Mouse (Mus musculus) embryo, embryonic 9.5 days (tissue): Measurements from ENCODE around the gene Kcna6.

ENCODE experiments used
- DNase-seq: peaks from one replicate; pipeline ENCODE4 v3.0.0-alpha.2; 2017; ENCODE audit errors: extremely low spot score

Kcna6 gene

DNA sequence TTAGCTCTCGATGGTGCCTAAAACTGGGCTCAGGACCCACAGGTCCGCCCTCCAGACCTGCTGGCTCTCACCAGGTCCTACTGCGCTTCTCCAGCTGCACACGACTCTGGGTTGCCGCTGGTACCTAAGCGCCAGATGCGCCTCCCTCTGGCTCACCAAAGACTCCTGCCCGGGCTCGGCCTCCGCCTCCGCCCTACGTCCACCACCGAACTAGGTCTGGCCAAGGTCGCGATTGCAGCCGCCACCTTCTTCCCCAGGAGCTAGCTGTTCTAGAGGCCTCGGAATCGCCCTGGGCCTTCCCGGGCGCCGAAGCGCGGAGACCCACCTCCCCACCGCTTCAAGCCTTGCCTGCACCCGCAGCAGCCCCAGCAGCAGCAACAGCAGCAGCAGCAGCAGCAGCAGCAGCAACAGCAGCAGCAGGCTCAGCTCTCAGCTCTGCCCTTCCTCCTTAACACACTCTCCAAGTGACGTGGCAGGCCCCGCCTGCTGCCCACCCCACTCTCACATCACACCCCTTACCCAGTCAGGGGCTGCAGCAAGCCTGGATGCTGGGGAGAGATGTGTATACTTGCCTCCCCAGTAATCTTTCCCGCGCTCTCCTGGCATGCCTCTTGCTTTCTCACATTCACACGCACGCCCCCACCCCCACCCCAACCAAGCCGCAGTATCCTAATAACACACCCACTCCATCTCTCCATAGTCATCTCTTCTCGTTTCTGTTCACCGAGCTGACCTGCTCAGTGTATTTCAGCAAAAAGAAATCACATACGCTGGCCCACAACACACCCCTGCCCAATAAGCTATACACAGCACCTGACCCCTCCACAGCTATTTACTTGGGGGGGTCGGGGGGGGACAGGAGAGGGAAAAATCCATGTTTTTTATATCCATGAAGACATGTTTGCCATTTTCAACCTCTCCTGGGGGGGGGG, at the start of gene Kcna6:
Kcna6 (minus strand) TSS at position 464 of the 932 bp plus-strand sequence.
- DNase-seq, result peak; percentile 76

DNA sequence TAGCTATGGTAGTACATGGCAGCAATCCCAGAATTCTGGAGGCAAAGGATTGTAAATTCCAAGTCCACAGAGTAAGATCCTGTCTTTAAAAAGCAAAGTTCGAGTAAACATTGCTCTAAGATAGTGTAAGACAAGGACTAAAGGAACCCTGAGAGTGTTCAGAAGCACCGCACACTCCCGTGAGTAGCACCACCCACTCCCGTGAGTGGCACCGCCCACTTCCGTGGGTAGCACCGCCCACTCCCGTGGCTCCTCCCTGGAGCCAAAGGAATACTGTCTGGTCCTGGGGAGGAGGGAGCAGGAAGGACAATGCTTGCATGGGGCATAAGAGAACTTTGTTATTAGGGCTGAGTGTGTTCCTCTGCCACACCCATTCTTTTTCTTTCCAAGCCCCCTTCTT, 48.4 kb upstream of the Kcna6 start:
- DNase-seq, result no peak

- no peak for DNase-seq
Measured at GRCm38 (mm10) chr6:126784206-126784605, 43.7 kb upstream of the Kcna6 start.

- DNase-seq, result no peak
Measured at GRCm38 (mm10) chr6:126783651-126784066, 43.2 kb upstream of the Kcna6 start.

GRCm38 (mm10) chr6:126783056-126783455, 42.6 kb upstream of the Kcna6 start:
- DNase-seq, result no peak

DNA sequence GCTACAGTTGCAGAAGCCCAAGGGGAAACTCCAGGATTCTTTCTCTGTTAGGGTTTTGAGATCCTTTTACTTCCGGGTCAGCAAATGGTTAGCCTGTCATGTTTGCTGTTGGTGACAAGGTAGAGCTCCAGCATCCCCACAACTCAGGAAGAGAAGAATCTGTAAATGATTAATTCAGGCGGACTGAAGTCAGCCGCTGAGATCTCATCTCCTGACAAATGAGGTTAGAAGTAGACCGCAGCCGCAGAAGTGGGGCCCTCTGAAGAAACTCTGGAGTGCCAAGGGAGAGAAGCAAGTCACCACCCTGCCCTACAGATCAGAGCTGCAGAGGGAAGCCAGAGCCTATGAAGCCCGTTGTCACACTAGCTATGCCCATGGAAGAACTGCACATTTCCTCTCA, 37.4 kb upstream of the Kcna6 start:
- DNase-seq, result no peak

GRCm38 (mm10) chr6:126773873-126774272, 33.4 kb upstream of the Kcna6 start:
- no peak for DNase-seq

- no peak for DNase-seq
Measured at GRCm38 (mm10) chr6:126772326-126772725, 31.9 kb upstream of the Kcna6 start.

DNA sequence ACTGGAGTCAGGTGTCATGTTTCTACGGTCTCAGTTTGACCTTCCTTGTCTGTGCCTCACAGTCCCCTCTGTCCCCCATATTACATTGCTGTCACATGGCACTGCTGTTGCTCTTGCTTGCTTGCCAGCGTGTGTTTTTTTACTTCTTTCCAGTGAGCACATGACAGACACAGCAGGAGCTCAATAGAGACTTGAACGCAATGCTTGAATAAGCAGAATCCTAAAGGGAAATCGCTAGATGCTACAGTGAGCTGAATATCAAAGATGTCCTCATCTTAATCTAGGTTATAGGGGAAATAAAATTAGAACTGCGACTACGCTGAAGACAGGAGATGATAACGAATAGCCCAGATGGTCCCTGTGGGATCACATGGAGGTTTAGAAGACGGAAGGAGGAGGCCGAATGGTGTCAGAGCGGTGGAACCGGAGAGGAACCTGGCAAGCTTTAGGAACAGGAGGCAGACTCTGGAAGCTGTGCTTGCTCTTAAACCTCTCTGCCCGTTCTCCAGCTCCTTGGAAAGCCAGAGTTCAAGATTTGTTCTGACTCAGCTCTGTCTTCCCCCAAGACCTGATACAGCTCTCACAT, 29.8 kb upstream of the Kcna6 start:
- DNase-seq, result no peak

DNA sequence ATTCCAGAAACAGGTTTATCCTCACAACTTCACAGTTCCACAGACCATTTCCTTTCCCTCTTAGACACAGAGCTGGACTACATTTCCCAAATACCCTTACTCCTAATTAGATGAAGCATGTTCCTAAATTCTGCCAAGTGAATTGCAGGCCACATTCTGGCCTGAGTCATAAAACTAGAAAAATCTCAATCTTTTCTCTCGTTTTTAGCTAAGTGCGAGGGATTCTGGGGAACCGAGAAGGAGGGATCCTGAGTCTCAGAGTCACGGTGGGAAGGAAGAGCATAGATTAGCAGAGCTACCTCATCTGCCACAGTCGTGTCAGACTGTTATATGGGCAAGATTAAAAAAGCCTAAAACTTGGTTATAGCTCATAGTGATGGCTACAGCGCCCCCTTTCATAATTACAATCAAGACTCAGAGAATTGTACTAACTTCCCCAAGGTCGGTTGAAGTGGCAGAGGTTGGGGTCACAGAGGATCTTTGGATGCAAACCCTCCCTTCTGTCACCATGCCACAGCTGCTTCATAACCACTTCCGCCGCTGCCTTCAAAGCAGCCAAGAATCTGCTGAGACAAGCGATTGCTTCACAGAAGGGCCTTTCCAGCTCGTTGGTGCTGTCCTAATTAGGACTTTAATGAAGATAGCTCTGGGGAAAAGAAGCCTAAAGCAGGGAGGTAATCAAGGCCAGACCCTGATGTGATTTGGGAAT, 28.6 kb upstream of the Kcna6 start:
- no peak for DNase-seq

GRCm38 (mm10) chr6:126767610-126768532, 27.4 kb upstream of the Kcna6 start:
- DNase-seq, result no peak

DNA sequence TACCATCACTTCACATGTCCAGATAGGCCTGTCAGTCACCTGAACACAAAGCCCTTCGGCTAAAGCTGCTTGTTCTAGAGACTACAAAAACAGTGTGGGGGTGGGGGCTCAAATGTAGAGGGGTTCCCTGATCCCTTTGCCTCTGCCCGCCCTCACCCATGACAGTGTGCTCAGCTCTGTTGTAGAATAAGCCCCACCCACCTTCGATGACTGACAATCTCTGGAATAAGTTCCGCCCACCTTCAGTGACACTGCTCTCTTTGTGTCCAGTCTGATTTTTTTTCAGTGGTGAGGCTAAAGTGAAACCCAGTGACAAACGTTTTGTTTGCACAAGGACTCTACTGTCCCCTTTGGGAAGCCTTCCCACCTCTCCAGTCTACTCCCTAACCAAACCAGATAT, 26.1 kb upstream of the Kcna6 start:
- no peak for DNase-seq

- no peak for DNase-seq
Measured at GRCm38 (mm10) chr6:126764563-126765091, 24.2 kb upstream of the Kcna6 start.

GRCm38 (mm10) chr6:126761362-126761761, 20.9 kb upstream of the Kcna6 start:
- DNase-seq, result no peak

GRCm38 (mm10) chr6:126755729-126756411, 15.4 kb upstream of the Kcna6 start:
- DNase-seq, result peak; percentile 60

- peak; percentile 44 for DNase-seq
Measured at GRCm38 (mm10) chr6:126752520-126752919, 12.0 kb upstream of the Kcna6 start.

GRCm38 (mm10) chr6:126745888-126746287, 5.4 kb upstream of the Kcna6 start:
- DNase-seq, result no peak

GRCm38 (mm10) chr6:126742610-126743009, 2.1 kb upstream of the Kcna6 start:
- no peak for DNase-seq

DNA sequence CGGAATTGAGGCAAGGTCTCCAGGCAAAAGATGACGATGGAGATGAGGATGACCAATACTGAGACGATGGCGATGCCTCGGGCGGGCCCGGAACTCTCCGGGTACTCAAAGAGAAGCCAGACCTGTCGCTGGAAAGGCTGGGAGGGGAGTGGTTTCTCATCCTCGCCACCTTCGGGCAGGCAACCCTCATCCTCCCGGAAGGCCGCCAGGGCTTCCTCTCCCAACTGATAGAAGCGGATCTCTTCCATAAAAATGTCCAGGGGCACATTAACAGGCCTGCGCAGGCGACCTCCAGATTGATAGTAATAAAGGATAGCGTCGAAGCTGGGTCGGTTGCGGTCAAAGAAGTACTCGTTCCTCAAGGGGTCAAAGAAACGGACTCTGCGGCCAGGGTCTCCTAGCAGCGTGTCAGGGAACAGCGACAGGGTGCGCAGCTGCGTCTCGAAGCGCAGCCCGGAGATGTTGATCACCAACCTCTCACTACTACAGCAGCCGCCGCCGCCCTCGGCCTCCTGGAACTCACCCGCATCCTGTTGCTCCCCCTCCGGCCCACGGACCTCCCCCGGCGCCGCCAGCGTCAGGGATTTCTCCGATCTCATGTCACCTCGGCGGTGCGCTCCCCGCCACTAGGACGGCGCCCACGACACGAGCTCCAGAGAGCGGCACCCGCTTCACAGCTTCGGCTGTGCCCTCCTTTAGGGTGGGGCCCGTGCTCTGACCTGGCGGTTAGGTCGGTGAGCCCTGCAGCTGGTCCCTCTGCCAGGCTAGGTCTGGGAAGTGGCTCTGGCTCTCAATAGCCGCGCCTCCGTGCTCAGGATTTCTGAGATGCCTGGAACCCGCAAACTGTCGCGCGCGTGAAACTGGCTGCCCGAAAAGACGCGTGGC, 906 bp downstream of the Kcna6 start:
- peak; percentile 42 for DNase-seq

- DNase-seq, result no peak
Measured at GRCm38 (mm10) chr6:126736996-126737395, 3.5 kb downstream of the Kcna6 start.
